Mouse (Mus musculus): ENCODE measurements around the gene Pdgfb. TPM values are rescaled to one million over a fixed set of nuclear protein-coding genes. Genes with fewer than 3 reads are reported as not detected.

Pdgfb gene
- polyA plus RNA-seq, 1 experiment from 2014 or later, result 6.1 TPM

- DNase-seq (ENCODE audit: low spot score) (no peak), ATAC-seq (ENCODE audit: low read depth) (no peak)
- H3K27me3 ChIP-seq (replicated peaks; ENCODE audit: control insufficient read depth, insufficient read depth, low read length), result no peaks in the 10 kb centered on the region
- WGBS, result 68% methylated on average over 7 of the region's 14 CpGs
- H3K9ac ChIP-seq (ENCODE audit: low read depth, low read length), result no peak overlapping the region
- H3K9me3 ChIP-seq (ENCODE audit: control insufficient read depth, low read length), result peaks cover 4% of the 10 kb centered on the region; the same call in 1 of the 2 replicates
- no peak overlapping the region for H3K27ac ChIP-seq (replicated peaks; ENCODE audit: low read depth, low read length)
- H3K4me1 ChIP-seq (ENCODE audit: control insufficient read depth, insufficient read depth, low read length), result no peaks in the 10 kb centered on the region
- H3K4me3 ChIP-seq (ENCODE audit: low read depth, low read length), result no peak overlapping the region
- H3K4me2 ChIP-seq (ENCODE audit: low read depth, low read length), result no peak overlapping the region
- no peaks in the 10 kb centered on the region for H3K36me3 ChIP-seq (ENCODE audit: control insufficient read depth, insufficient read depth, low read length)
These were observed 12.0 kb upstream of the Pdgfb start for GRCm38 (mm10) chr15:80026689-80027353.

DNA sequence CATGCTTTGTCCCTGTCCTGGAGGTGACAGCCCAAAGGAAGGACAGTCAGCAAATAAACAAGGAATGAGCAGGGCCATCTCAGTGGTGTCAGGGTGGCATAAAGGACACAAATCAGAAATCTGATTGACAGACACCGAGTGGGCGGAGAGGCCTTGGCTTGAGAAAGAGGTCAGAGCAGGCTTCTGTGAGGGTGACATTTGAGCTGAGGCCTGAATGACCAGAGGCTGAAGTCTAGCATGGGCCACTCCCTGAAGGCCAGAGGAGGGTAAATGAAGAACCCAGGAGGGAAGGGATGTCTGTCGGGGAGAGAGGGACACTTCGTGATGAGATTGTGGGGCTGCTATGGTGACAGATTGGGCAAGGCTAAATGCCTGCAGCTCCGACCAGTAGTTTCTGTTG lies 11.3 kb upstream of the Pdgfb start:
- Histone ChIP-seq H3K4me1 (ENCODE audit: control insufficient read depth, insufficient read depth, low read length) (no peaks in the 10 kb centered on the region), H3K36me3 (ENCODE audit: control insufficient read depth, insufficient read depth, low read length) (no peaks in the 10 kb centered on the region), H3K4me3 (ENCODE audit: low read depth, low read length) (no peak overlapping the region), H3K9ac (ENCODE audit: low read depth, low read length) (no peak overlapping the region), H3K9me3 (ENCODE audit: control insufficient read depth, low read length) (peaks cover 1% of the 10 kb centered on the region; the same call in 1 of the 2 replicates), H3K27me3 (replicated peaks; ENCODE audit: control insufficient read depth, insufficient read depth, low read length) (no peaks in the 10 kb centered on the region), H3K4me2 (ENCODE audit: low read depth, low read length) (no peak overlapping the region), H3K27ac (replicated peaks; ENCODE audit: low read depth, low read length) (no peak overlapping the region)
- 73% methylated on average over 5 of the region's 5 CpGs for WGBS
- no peak for ATAC-seq (ENCODE audit: low read depth)
- DNase-seq (ENCODE audit: low spot score), result no peak

DNA sequence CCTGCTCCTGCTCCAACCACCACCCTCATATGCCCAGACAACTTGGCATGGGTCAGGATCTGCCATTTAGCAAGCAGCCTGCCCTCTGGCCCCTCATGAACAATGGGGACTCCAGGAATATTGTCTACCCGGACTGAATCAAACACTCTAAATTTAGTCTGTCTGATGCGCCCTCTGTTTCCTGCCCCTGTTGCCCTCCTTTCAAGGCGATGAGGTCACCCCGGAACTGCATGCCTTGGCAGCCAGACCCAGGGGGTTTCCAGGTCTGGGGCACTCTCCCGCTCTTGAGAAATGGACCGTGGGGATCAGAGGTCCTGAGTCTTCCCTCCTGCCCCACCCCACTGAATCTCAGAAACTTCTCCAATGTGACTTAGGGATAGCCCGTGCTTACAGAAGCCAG lies 10.8 kb upstream of the Pdgfb start:
- H3K4me2 ChIP-seq (ENCODE audit: low read depth, low read length), result no peak overlapping the region
- H3K27ac ChIP-seq (replicated peaks; ENCODE audit: low read depth, low read length), result no peak overlapping the region
- H3K4me3 ChIP-seq (ENCODE audit: low read depth, low read length), result no peak overlapping the region
- WGBS, result 66% methylated on average over 7 of the region's 7 CpGs
- no peak overlapping the region for H3K9ac ChIP-seq (ENCODE audit: low read depth, low read length)
- no peaks in the 10 kb centered on the region for H3K4me1 ChIP-seq (ENCODE audit: control insufficient read depth, insufficient read depth, low read length)
- ATAC-seq (ENCODE audit: low read depth) (no peak), DNase-seq (ENCODE audit: low spot score) (no peak)
- H3K36me3 ChIP-seq (ENCODE audit: control insufficient read depth, insufficient read depth, low read length), result no peaks in the 10 kb centered on the region
- H3K27me3 ChIP-seq (replicated peaks; ENCODE audit: control insufficient read depth, insufficient read depth, low read length), result no peaks in the 10 kb centered on the region
- H3K9me3 ChIP-seq (ENCODE audit: control insufficient read depth, low read length), result no peaks in the 10 kb centered on the region

- Histone ChIP-seq H3K4me1 (ENCODE audit: control insufficient read depth, insufficient read depth, low read length) (no peaks in the 10 kb centered on the region), H3K9ac (ENCODE audit: low read depth, low read length) (no peak overlapping the region), H3K4me2 (ENCODE audit: low read depth, low read length) (no peak overlapping the region), H3K9me3 (ENCODE audit: control insufficient read depth, low read length) (no peaks in the 10 kb centered on the region), H3K4me3 (ENCODE audit: low read depth, low read length) (no peak overlapping the region), H3K36me3 (ENCODE audit: control insufficient read depth, insufficient read depth, low read length) (no peaks in the 10 kb centered on the region), H3K27me3 (replicated peaks; ENCODE audit: control insufficient read depth, insufficient read depth, low read length) (no peaks in the 10 kb centered on the region), H3K27ac (replicated peaks; ENCODE audit: low read depth, low read length) (no peak overlapping the region)
- DNase-seq (ENCODE audit: low spot score), result no peak
- ATAC-seq (ENCODE audit: low read depth), result peak; percentile 34; the same call in 1 of the 2 replicates
- WGBS, result 28% methylated on average over 11 of the region's 11 CpGs
These were observed 9.8 kb upstream of the Pdgfb start for GRCm38 (mm10) chr15:80024331-80025313.

GRCm38 (mm10) chr15:80020516-80020915 lies 5.7 kb upstream of the Pdgfb start:
- H3K9me3 ChIP-seq (ENCODE audit: control insufficient read depth, low read length), result no peaks in the 10 kb centered on the region
- H3K9ac ChIP-seq (ENCODE audit: low read depth, low read length), result no peak overlapping the region
- no peak overlapping the region for H3K4me3 ChIP-seq (ENCODE audit: low read depth, low read length)
- DNase-seq (ENCODE audit: low spot score) (no peak), ATAC-seq (ENCODE audit: low read depth) (no peak)
- H3K27me3 ChIP-seq (replicated peaks; ENCODE audit: control insufficient read depth, insufficient read depth, low read length), result peaks cover 15% of the 10 kb centered on the region
- WGBS, result 72% methylated on average over 4 of the region's 4 CpGs
- no peaks in the 10 kb centered on the region for H3K4me1 ChIP-seq (ENCODE audit: control insufficient read depth, insufficient read depth, low read length)
- H3K36me3 ChIP-seq (ENCODE audit: control insufficient read depth, insufficient read depth, low read length), result no peaks in the 10 kb centered on the region
- no peak overlapping the region for H3K27ac ChIP-seq (replicated peaks; ENCODE audit: low read depth, low read length)
- no peak overlapping the region for H3K4me2 ChIP-seq (ENCODE audit: low read depth, low read length)

- Histone ChIP-seq H3K36me3 (ENCODE audit: control insufficient read depth, insufficient read depth, low read length) (no peaks in the 10 kb centered on the region), H3K27ac (replicated peaks; ENCODE audit: low read depth, low read length) (no peak overlapping the region), H3K9me3 (ENCODE audit: control insufficient read depth, low read length) (no peaks in the 10 kb centered on the region), H3K4me2 (ENCODE audit: low read depth, low read length) (no peak overlapping the region), H3K27me3 (replicated peaks; ENCODE audit: control insufficient read depth, insufficient read depth, low read length) (peaks cover 24% of the 10 kb centered on the region), H3K4me1 (ENCODE audit: control insufficient read depth, insufficient read depth, low read length) (no peaks in the 10 kb centered on the region), H3K4me3 (ENCODE audit: low read depth, low read length) (no peak overlapping the region), H3K9ac (ENCODE audit: low read depth, low read length) (no peak overlapping the region)
- DNase-seq (ENCODE audit: low spot score) (no peak), ATAC-seq (ENCODE audit: low read depth) (no peak)
- 52% methylated on average over 4 of the region's 4 CpGs for WGBS
These were observed 4.8 kb upstream of the Pdgfb start for GRCm38 (mm10) chr15:80019625-80020024.

DNA sequence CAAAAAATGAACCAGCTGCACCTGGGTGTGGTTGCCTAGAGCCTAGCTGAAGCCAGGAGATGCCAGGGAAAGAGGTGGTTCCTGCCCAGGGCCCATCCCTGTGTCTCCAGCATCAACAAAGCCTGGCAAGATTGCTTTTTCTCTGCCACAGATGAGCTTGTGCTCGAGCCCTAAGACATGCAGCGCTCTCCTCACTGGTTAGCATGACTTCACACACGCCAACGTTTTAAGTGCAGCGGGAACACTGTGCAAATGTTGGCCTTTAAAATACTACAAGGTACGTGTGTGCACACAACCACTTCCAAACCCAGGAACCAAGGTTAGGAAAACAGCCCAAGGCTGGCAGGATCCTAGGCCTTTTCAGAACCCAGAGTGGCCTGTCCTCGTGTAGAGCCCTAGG lies 4.4 kb upstream of the Pdgfb start:
- 73% methylated on average over 7 of the region's 7 CpGs for WGBS
- DNase-seq (ENCODE audit: low spot score) (no peak), ATAC-seq (ENCODE audit: low read depth) (no peak)
- Histone ChIP-seq H3K9me3 (ENCODE audit: control insufficient read depth, low read length) (no peaks in the 10 kb centered on the region), H3K4me3 (ENCODE audit: low read depth, low read length) (no peak overlapping the region), H3K27ac (replicated peaks; ENCODE audit: low read depth, low read length) (no peak overlapping the region), H3K4me2 (ENCODE audit: low read depth, low read length) (no peak overlapping the region), H3K4me1 (ENCODE audit: control insufficient read depth, insufficient read depth, low read length) (no peaks in the 10 kb centered on the region), H3K36me3 (ENCODE audit: control insufficient read depth, insufficient read depth, low read length) (no peaks in the 10 kb centered on the region), H3K9ac (ENCODE audit: low read depth, low read length) (no peak overlapping the region), H3K27me3 (replicated peaks; ENCODE audit: control insufficient read depth, insufficient read depth, low read length) (peaks cover 28% of the 10 kb centered on the region)

DNA sequence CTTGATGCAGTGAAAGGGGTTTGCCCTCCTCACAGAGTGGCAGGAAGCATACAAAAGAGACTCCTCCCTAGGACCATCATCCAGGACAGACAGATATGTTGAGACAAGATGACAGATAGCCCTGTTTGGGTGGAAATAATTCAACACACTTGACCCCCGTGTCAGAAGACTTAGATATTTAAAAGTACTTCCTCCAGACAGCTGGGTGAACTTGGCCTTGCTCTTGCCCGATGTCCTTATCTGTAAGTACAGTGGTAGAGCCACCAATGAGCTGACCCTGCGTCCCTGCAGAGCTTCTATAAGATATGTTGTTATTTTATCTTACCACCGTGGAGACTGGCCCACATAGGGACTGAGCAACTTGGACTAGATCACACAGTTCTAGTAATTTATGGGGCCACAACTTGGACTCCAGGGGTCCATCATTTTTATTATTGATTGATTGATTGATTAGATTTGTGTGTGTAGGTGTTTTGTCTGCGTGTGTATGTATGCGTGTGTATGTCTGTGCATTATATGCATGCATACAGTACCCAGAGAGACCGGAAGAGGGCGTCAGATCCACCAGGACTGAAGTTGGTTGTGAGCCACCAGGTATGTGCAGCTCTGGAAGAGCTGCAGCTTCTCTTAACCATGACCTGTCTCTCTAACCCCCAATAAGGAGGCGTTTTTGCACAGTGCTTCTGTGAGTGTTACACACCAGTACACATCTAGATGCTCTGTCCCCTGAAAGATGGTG lies 2.0 kb upstream of the Pdgfb start:
- no peak for ATAC-seq (ENCODE audit: low read depth)

More for the DNA sequence above, 2.0 kb upstream of the Pdgfb start:
- H3K4me2 ChIP-seq (ENCODE audit: low read depth, low read length), result no peak overlapping the region
- no peak for DNase-seq (ENCODE audit: low spot score)
- no peak overlapping the region for H3K4me3 ChIP-seq (ENCODE audit: low read depth, low read length)
- no peaks in the 10 kb centered on the region; the same call in 1 of the 2 replicates for H3K4me1 ChIP-seq (ENCODE audit: control insufficient read depth, insufficient read depth, low read length)
- peaks cover 53% of the 10 kb centered on the region for H3K27me3 ChIP-seq (replicated peaks; ENCODE audit: control insufficient read depth, insufficient read depth, low read length)
- H3K9me3 ChIP-seq (ENCODE audit: control insufficient read depth, low read length), result no peaks in the 10 kb centered on the region
- 85% methylated on average over 9 of the region's 9 CpGs for WGBS
- no peak overlapping the region for H3K9ac ChIP-seq (ENCODE audit: low read depth, low read length)
- H3K27ac ChIP-seq (replicated peaks; ENCODE audit: low read depth, low read length), result no peak overlapping the region
- no peaks in the 10 kb centered on the region for H3K36me3 ChIP-seq (ENCODE audit: control insufficient read depth, insufficient read depth, low read length)
